Mouse (Mus musculus) yolk sac, embryonic 10.5 days (tissue): Measurements from ENCODE around the gene Stk32b.

Experiments used
- DNase-seq: peaks from one replicate; pipeline ENCODE4 v3.0.0-alpha.2; 2017; ENCODE audit warnings: low spot score

Stk32b gene

GRCm38 (mm10) chr5:37716505-37717372, at the start of gene Stk32b:
TSS of gene Stk32b (minus strand) at chr5:37717171.
- DNase-seq = peak; percentile 46

GRCm38 (mm10) chr5:37765851-37766250, 48.9 kb upstream of the Stk32b start:
- no peak for DNase-seq

- DNase-seq = no peak
Observed at GRCm38 (mm10) chr5:37762046-37762445, 45.1 kb upstream of the Stk32b start.

- no peak for DNase-seq
Observed at GRCm38 (mm10) chr5:37753366-37753765, 36.4 kb upstream of the Stk32b start.

DNA sequence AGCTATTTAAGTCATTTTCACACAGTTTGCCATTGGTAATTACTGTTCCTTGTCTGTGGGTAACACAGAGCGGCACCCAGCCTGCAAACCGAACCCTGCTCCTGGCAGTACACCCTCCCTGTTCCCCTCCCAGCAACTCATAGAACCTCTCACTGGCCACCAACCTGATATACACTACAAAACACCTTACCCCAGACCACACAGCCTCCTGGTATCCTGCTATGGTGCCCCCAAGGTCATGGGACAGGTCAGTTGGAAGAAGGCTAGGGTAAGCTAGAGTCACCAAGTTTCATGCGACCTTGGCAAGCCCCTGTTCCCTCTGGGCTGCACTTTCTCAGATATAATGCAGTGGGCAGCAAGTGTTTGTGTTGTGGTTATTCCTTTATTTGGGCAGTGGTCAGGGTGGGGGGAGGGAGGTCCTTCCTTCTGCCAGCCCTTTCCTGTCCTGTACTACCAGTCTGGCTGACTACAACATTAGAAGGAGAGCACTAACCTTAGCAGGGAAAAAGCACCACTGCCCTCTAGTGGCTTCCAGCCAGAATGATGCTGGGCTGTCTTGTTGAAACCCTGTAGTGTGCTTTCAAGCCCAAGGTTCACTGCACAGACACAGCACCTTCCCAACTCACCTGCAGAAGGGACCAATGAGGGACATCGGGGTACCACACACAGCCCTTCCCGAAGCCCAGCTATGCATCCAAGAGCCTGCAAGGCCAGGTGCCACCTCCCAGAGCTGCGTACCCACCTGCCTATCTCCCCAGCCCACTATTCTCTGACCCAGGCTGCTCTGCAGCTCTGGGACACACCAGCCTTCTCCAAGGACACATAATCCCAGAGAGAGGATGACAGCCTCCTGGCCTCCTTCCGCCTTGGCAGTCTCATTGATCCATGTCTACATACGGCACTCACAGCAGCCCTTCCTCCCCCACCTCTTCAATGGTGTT, 35.3 kb upstream of the Stk32b start:
- DNase-seq = peak; percentile 45

DNA sequence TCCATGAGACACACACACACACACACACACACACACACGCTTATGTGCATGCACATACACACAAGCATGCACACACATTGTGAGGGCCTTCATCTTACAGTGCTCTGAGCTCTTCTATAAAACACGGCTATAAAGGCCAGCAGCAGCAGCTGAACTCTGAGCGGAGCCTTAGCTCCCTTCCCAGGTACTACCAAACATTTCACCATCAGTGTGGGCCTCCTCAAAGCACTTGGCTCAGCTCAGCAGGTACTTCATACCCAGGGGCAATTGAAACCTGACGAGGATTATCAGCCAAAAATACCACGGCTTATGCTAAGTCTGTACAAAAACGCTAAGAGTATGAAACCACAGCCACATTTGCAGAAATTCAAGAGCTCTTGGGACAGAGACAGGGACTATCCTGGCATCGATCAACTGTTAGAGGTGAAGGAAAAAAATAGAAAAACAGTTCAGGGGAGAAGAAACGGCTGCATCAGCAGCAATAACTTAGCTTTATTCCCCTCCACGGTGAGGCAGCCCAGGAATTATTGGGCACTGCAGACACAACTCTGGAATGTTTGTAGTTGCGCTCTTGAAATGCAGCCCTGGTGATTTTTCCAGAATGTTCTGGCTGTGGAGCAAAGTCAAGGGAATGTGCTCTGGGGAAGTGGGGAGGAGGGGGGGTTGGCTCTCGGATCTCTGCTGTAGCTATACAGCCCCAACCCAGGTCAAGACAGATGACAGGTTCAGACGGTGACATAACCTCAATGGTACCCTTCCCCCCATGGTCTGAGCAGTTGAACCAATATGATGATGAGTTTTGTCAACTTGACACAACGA, 27.1 kb upstream of the Stk32b start:
- no peak for DNase-seq

- DNase-seq = no peak
Observed at GRCm38 (mm10) chr5:37736213-37736612, 19.2 kb upstream of the Stk32b start.

DNA sequence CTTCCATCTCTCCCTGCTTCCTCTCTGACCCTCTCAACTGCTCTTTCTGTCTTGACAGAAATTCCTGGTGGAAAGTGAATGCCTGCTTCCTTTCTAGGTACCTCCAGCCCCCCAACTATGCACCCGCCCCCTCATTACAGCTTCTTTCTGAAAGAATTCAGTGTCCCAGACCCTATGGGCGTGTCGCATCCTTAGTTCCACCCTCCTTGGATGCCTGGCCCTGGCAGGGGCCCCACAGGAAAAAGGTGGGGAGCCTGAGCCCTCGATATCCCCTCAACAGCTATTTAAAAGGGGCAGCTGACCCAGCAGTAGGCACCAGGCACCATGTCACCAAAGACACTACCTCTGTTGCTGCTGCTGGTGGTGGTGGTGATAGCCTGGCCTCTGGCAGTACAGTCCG, 18.3 kb upstream of the Stk32b start, which contains the start of gene Cytl1:
Cytl1 (plus strand) TSS at position 296 of the 400 bp plus-strand sequence.
- no peak for DNase-seq

- no peak for DNase-seq
Observed at GRCm38 (mm10) chr5:37730781-37731180, 13.8 kb upstream of the Stk32b start.

DNA sequence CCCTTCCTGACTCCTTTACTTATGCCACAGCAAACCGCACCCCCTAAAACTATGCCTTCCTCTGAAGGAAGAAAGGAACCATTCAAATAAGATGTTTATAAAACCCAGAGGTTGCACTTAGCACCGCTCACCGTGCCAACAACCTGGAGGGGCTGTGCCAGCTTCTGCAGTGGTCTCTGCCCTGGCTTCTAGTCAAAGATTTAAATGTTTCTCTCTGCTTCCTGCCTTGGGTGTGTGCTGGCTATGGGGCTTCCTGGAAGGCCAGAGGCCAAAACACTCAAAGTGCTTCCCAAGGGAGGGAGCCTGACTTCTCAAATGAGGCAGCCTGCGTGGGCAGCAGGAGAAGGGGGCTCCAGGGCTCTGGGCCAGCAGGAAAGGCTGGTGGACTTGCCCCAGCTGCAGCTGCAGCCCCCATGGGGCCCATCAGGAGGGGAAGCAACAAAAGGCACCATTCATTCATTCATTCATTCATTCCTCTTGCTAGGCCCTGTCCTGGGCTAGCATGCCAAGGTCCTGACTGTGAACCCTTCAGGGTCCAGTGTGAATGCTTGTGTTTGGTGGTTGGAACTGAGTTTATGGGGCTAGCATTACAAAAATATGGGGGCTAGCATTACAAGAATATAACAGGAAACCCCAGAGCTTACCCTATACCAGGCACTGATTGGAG, 8.4 kb upstream of the Stk32b start:
- no peak for DNase-seq

- DNase-seq = no peak
Observed at GRCm38 (mm10) chr5:37720670-37721069, 3.7 kb upstream of the Stk32b start.

- peak; percentile 49 for DNase-seq
Observed at GRCm38 (mm10) chr5:37717384-37717963, 503 bp upstream of the Stk32b start.

DNA sequence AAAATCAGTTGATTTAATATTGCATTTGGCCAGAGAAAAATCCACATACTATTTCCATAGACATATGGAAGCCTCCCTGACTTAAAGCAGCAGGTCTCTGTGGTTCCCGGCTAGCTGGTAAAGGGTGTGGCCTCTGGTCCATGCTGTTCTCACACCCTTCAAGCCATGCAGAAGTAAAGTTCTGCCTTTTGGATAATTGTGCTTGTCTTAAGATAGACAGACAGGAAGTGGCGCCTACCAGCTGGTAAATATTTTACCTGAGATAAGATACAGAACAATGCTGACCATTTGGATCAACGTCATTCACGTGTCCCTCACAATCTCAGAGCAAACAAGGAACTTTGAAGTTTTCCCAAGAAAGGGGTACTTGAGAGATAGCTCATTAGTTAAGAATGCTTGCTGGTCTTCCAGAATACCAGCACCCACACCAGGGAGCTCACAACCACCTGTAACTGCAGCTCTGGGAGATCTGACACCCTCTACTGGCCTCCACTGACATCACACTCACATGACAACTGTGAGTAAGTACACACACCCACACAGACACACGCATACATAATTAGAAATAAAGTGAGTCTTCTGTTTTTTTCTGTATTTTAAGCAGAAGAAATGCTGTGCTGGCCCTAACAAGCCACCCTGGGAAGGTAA, 7.6 kb downstream of the Stk32b start:
- peak; percentile 6 for DNase-seq

DNA sequence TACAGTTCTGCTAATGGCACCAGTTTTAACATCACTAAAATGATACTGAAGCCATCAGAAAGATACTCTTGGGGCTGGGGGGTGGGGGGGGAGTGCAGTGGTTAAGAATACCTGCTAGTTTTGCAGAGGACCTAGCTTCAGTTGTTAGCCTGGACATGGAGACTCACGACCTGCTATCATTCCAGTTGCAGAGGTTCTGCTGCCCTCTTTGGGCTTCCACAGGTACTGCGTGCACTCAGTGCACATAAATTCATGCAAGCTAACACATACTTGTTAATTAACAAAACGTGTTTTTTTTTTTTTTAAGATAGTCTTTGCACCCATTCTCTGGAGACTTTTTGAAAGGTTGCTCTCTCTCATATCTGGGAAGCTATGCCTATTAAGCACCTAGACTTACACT, 8.8 kb downstream of the Stk32b start:
- no peak for DNase-seq

- DNase-seq = no peak
Observed at GRCm38 (mm10) chr5:37704962-37705361, 12.0 kb downstream of the Stk32b start.

DNA sequence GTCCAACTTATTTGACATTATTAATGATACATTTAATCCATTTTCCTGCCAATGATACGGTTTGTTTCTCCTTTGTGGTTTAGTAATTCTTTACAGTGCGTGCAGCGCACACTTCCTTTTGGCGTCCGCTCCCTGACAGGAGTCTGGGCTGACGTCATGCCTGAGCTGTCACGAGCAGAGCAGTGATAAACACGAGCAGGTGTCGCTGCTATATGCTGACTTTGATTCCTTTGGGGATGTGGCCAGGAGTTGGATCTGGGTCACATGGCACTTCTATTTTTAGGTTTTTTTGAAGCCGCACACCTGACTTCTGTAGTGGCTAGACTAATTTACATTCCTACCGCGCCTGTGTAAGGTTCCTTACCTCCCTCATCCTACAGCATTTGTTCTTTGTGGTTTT, 17.2 kb downstream of the Stk32b start:
- no peak for DNase-seq

DNA sequence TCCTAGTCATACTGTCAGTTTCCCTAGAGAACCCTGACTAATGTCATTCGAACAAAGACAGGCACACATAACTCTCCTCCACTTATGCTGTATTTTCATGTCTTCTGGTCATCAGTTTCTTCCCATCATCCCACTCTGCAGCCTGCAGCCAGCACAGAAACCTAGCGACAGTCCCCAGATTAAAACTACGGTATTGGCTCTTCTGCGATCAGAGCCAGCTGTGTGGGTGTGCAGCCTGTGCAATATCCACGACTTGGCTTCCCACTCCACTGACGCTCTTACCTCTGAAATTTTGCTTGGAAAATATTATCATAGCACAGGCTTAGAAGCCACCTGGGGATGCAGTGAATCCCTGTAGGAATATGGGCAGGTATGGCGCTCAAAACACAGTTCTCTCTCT, 19.7 kb downstream of the Stk32b start:
- DNase-seq = no peak

DNA sequence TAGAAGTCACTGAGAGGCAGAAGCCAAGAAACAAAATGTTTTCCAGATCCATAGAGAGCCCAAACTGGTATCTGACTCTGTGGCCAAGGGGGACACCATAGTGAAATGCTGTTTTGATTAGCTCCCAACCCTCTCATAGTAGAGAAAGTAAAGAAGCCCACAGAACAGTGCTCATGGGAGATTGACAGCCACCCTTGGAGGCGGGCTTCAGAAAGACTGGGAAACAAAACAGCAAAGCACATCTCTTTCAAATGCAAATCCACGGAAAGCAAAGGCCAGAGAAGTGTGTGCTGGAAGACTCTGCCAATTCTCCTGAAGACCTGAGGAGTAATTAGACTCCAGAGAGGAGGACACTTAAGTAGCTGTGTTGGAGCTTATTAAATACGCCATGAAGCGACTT, 21.2 kb downstream of the Stk32b start:
- no peak for DNase-seq

DNA sequence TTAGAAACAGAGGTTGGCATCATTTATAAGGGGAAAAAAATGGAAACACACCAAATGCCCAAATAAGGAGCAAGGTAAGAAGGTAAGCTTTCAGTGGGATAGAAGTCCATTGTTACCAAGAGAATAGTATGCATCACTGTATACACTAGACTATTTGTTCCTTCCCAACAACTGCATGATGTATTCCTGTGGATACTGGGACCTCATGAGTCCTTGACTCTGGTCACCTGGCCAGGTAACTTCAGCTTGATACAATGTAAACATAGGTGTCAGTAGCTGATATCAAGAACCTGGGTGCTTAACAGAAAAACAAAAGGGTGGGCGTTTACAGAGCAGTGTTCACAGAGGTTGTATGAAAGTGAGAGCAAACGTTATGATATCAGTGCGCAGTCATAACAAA, 24.2 kb downstream of the Stk32b start:
- DNase-seq = no peak

DNA sequence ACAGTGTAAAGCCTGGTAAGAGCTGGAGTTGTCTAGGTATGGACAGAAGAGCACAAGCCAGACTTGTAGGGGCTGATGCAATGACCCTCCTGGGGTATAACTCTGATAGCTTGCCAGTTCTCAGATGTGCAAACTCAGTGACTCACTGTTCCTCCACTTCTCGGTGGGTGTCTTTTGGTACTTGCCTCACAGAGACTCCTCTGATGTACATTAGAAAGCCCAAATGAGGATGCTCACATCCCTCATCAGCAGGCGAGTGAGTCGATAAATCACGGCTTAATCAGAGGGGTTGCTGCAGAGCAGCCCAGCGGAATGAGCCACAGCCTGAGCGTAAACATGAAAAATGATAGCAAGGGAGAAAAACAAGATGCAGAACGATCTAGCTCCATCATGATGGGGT, 46.2 kb downstream of the Stk32b start:
- DNase-seq = no peak
